Mouse (Mus musculus) brown adipose tissue, adult 24 weeks (tissue): Measurements from ENCODE around the gene Rnf123. TPM values are rescaled to one million over a fixed set of nuclear protein-coding genes. Genes with fewer than 3 reads are reported as not detected.

ENCODE experiments used
- H3K27ac ChIP-seq: fragments of 200-500 bp; replicated peaks from 2 replicates; pipeline ENCODE4 v1.5.1; 2012; ENCODE audit warnings: low read depth, mild to moderate bottlenecking, low read length
- H3K4me1 ChIP-seq: fragments of 200-500 bp; 2 replicates; pipeline ENCODE4 v1.6.1; 2012; ENCODE audit warnings: low read length, mixed read lengths; ENCODE audit not compliant: control insufficient read depth, insufficient read depth, insufficient read length
- H3K4me3 ChIP-seq: fragments of 200-500 bp; 2 replicates; pipeline ENCODE4 v1.5.1; 2012; ENCODE audit warnings: low read depth, mild to moderate bottlenecking, low read length, moderate library complexity; ENCODE audit not compliant: insufficient read depth
- polyA plus RNA-seq: library from polyadenylated mRNA; stranded (reverse); fragments of >200 nt; gene quantifications from 2 replicates; pipeline ENCODE4 v1.2.4, GENCODE M21; 2012; ENCODE audit not compliant: missing spikeins, insufficient read depth, insufficient read length

Gene Rnf123
- polyA plus RNA-seq, 1 experiment = 40.0 TPM

DNA sequence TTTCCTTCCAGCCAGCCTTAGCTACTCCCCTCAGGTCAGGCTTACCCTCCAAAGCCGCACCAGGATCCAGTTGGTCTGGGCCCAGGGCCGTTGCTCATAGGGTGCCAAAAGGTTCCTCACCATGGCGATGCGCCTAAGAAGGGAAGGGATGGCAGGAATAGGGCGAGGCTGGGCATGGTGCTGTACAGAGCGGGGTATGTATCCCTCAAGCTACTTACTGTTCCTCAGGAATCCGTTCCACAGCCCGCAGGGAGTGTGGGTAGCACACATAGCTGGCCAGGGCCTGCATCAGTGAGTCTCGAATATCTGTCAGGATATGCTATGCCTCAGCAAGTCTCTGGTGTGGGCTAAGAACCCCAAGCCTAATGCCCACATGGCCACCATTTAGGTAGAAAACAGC is 24.9 kb downstream of the Rnf123 start:
- Histone ChIP-seq H3K4me3 (no peak overlapping the region), H3K4me1 (peaks cover 10% of the 10 kb centered on the region), H3K27ac (no peak overlapping the region)

- Histone ChIP-seq H3K4me3 (no peak overlapping the region), H3K27ac (peak overlapping the region; percentile 64), H3K4me1 (peaks cover 13% of the 10 kb centered on the region)
Measured at GRCm38 (mm10) chr9:108057262-108057562, 25.9 kb downstream of the Rnf123 start.

GRCm38 (mm10) chr9:108056361-108057261 is 26.5 kb downstream of the Rnf123 start:
- H3K4me3 ChIP-seq = no peak overlapping the region
- peaks cover 13% of the 10 kb centered on the region for H3K4me1 ChIP-seq
- peak overlapping the region; percentile 64 for H3K27ac ChIP-seq

DNA sequence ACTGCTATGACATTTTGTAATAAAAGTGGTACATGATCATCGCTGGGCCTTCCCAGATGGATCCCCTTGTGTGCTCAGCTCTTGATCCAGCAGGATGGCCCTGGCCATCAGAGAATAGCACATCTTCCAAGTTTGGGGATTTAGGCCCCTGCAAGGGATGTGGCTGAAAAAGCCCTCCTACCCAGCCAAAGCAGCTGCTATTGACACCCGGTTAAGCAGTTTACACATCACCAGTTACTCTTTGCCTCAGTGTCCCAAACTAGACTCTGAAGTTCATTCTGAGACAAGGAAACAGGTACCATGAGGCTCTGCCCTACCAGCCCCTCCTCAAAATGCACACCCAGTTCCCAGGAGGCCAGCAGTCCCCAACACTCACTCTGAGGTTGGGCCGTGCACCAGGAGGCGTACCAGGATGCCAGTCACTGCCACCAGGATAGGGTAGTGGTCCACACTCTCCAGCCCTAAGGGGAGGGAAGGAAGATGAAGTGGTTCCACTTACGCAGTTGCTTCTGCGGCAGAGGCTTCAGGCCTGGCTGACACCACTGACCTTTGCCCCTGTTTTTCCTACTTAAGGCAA is 27.4 kb downstream of the Rnf123 start:
- H3K27ac ChIP-seq = no peak overlapping the region
- no peak overlapping the region for H3K4me3 ChIP-seq
- peaks cover 13% of the 10 kb centered on the region for H3K4me1 ChIP-seq

GRCm38 (mm10) chr9:108055061-108055460 is 28.1 kb downstream of the Rnf123 start:
- H3K4me1 ChIP-seq = peaks cover 13% of the 10 kb centered on the region
- no peak overlapping the region for H3K4me3 ChIP-seq
- no peak overlapping the region for H3K27ac ChIP-seq

- H3K4me1 ChIP-seq = peaks cover 13% of the 10 kb centered on the region
- H3K27ac ChIP-seq = no peak overlapping the region
- H3K4me3 ChIP-seq = no peak overlapping the region
Measured at GRCm38 (mm10) chr9:108054331-108055040, 28.7 kb downstream of the Rnf123 start.

DNA sequence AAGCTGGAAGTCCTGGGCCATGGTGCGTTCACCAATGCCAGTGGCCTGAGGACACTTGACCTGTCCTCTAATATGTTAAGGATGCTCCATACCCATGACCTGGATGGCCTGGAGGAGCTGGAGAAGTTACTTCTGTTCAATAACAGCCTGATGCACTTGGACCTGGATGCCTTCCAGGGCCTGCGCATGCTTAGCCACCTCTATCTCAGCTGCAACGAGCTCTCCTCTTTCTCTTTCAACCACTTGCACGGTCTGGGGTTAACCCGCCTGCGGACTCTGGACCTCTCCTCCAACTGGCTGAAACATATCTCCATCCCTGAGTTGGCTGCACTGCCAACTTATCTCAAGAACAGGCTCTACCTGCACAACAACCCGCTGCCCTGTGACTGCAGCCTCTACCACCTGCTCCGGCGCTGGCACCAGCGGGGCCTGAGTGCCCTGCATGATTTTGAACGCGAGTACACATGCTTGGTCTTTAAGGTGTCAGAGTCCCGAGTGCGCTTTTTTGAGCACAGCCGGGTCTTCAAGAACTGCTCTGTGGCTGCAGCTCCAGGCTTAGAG is 29.4 kb downstream of the Rnf123 start:
- H3K4me1 ChIP-seq = peaks cover 13% of the 10 kb centered on the region
- H3K4me3 ChIP-seq = no peak overlapping the region
- H3K27ac ChIP-seq = no peak overlapping the region

DNA sequence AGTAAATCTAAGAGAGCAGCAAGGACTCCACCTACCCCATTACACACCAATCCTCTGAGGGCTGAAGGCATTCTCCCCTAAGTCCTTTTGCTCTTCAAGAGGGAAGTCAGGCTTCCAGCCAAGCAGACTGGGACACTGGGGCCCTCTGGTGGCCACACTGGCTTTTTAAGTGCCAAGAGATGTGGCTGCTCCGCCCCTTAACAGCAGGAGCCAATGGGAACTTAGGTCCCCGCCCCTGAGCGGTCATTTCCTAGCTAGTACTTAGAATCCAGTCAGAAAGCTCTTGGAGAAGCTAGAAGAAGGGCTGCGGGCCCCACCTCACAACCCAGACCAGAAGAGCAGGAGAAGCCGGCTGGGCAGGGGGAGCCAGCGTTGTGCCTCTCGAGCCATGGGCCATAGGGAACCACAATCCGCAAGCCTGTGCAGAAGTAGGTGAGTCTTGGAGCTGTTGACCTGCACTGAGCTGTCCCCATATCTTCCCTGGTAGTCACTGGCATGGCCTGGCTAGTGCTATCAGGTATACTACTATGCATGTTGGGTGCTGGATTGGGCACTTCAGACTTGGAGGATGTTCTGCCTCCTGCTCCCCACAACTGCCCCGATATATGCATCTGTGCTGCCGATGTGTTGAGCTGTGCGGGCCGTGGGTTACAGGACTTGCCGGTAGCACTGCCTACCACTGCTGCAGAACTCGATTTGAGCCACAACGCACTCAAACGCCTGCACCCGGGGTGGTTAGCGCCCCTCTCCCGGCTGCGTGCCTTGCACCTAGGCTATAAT is 30.1 kb downstream of the Rnf123 start, which contains the start of gene Amigo3:
Gene Amigo3 (plus strand): TSS at position 275 of the 780 bp plus-strand sequence.
- Histone ChIP-seq H3K27ac (no peak within 1 kb of the TSS), H3K4me3 (peak within 1 kb of the TSS; percentile 29; the same call in 1 of the 2 replicates), H3K4me1 (peaks cover 13% of the 10 kb centered on the region)

DNA sequence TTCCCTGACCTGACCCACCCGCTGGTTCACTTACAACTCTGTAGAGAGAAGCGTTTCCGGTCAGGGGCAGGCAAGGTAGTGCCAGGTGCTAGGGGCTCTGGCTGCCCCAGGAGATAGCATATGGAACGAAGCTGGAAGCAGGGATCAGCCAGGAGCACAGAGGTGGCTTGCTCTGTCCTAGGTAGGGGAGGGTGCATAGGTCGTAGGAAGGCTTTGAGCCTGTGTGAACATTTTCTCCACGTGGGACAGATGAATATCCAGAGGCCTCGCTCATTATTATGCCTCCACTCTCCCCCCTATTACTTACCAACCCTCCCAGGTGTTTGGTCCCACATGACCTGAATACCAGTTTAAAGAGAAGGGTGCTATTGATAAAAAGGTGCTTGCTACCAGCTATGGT is 30.7 kb downstream of the Rnf123 start:
- Histone ChIP-seq H3K27ac (no peak overlapping the region), H3K4me1 (peaks cover 9% of the 10 kb centered on the region), H3K4me3 (no peak overlapping the region)

GRCm38 (mm10) chr9:108051931-108052220 is 31.3 kb downstream of the Rnf123 start:
- Histone ChIP-seq H3K4me3 (no peak overlapping the region), H3K4me1 (peaks cover 7% of the 10 kb centered on the region), H3K27ac (no peak overlapping the region)

DNA sequence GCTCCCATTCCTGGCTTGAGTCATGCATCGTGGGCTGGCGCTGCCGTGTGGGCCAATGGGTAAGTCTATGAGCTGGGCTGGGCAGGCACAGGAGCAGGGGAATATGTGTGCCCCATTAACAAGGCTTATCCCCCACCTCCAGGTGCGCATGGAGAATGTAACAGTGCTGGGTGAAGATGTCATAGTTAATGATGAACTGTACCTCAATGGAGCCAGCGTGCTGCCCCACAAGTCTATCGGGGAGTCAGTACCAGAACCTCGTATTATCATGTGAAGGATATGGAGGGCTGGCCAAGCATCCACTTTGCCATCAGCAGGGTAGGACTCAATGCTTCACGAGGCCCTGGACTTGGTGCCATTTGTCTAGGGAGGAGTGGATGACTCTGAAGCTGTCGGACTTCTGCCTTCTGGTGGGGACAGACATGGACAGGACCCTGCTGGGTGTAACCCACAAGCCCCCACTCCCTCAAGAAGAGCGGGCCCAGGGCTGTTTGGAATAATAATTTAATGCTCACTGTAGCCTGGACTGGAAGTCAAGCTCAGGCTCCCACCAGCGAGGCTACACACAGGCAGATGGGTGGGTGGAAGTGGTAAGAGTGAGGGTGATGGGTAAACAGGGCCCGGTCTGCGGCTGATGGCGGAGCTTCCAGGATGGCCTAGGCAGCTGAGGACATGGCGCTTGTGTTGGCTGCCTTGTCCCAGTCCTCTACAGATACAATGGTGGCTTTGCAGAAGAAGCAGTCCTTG is 31.8 kb downstream of the Rnf123 start:
- H3K4me1 ChIP-seq = peaks cover 3% of the 10 kb centered on the region; the same call in 1 of the 2 replicates
- H3K27ac ChIP-seq = no peak overlapping the region
- no peak overlapping the region for H3K4me3 ChIP-seq

GRCm38 (mm10) chr9:108049561-108050251 is 33.4 kb downstream of the Rnf123 start:
- Histone ChIP-seq H3K4me3 (peak overlapping the region; percentile 90), H3K27ac (peak overlapping the region; percentile 76), H3K4me1 (peaks cover 3% of the 10 kb centered on the region; the same call in 1 of the 2 replicates)

GRCm38 (mm10) chr9:108049016-108049455 is 34.1 kb downstream of the Rnf123 start, which contains the start of gene Gmppb:
Gmppb (plus strand) TSS chr9:108049242.
- H3K4me1 ChIP-seq = peaks cover 3% of the 10 kb centered on the region; the same call in 1 of the 2 replicates
- H3K27ac ChIP-seq = peak within 1 kb of the TSS; percentile 76
- peak within 1 kb of the TSS; percentile 90 for H3K4me3 ChIP-seq
